Mouse (Mus musculus): ENCODE data around the gene Gm20388.

DNA sequence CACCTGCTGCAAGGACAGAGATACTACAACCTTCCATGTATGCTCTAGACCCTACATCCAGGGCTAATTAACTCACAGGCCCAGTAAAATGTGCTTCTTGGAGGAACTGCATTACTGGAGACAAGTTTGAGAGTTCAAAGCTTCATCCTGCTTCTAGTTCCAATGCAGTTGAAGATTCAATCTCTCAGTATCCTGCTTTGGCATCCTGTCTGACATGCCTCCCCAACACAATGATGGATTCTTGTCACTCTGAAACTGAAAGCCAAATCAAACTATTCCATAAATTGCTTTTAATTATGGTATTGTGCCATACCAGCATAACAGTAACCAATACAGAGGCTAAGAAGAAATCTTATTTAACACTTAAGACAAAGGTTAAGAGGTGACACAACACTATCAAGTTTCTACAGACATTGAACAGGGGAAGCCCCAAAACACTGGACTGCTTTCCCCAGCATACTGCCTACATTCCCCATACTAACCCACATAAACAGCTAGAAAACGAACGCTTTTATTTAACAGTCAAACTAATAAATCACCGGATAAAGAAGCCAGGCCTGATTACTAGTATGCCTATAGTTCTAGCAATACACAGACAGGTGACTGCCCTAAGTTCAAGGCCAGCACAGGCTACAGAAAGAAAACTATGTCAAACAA lies 3059.5 kb downstream of the Gm20388 start:
- TF ChIP-seq HCFC1 (IDR thresholded peaks at IDR 0.05; ENCODE audit: borderline replicate concordance, insufficient read depth, low read length) (no peak), CHD2 (IDR thresholded peaks at IDR 0.05; ENCODE audit: low read depth, low read length) (no peak), ZNF384 (IDR thresholded peaks at IDR 0.05; ENCODE audit: low read depth, low read length) (no peak), ZC3H11A (IDR thresholded peaks at IDR 0.05; ENCODE audit: borderline replicate concordance, low read depth, low read length) (no peak), MAFK (IDR thresholded peaks at IDR 0.05; ENCODE audit: insufficient read depth, low read depth, low read length) (no peak)
